Mouse (Mus musculus) spleen, adult 2 months (tissue): ENCODE data around the gene Cep83.

ENCODE experiments used
- CTCF ChIP-seq: fragments of 200-500 bp; IDR thresholded peaks from 2 replicates; pipeline ENCODE4 v1.5.1; 2011; ENCODE audit warnings: mild to moderate bottlenecking, inconsistent platforms; ENCODE audit not compliant: insufficient read depth, insufficient read length, insufficient replicate concordance; ENCODE audit errors: extremely low read depth
- POLR2A ChIP-seq: fragments of 200-500 bp; IDR thresholded peaks from 2 replicates; pipeline ENCODE4 v1.6.1; 2011; ENCODE audit warnings: low read depth, low read length, inconsistent platforms

DNA sequence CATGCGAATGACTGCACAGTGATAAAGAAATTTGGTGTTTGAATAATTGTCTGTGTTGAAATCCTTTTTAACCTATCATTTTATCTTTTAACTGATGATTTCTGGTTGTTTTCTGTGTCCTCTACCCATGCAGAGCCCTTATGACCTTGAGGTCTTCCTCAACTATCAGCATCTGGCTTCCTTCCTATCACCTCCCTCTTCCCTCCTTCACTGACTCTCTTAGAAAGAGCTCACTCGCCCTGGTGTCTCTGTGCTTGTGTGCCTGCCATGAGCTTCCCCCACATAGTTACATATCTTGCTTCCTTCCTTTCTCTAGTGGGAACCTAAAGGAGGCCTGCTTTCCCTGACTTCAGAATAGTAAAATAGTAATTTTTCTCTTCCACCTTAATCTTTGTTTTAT, 51.8 kb downstream of the Cep83 start:
- TF ChIP-seq CTCF (no peak), POLR2A (no peak)
